Mouse (Mus musculus) layer of hippocampus, postnatal 10 days (tissue): ENCODE measurements around the gene AC134908.4. TPM values are rescaled to one million over a fixed set of nuclear protein-coding genes. Genes with fewer than 3 reads are reported as not detected.

Experiments
- microRNA-seq, 2 experiments: library from miRNA; unstranded; fragments of <30 nt; microRNA quantifications; one replicate each; pipeline ENCODE4 v1.2.0; 2021
- total RNA-seq, 2 experiments: library from RNA; stranded (reverse); gene quantifications; 2 replicates each; pipeline ENCODE4 v1.2.3; 2021

AC134908.4 gene
- total RNA-seq, 2 experiments from 2014 or later: not detected

Small RNA genes lying within 50 kb of the gene (microRNA-seq; reads per million reads assigned to microRNA genes)
- gene Gm25083 (0 reads per million in 2 experiments), gene Mir3082 (2.0 to 3.3 reads per million in 2 experiments), gene Mir6966 (0.59 to 2.7 reads per million in 2 experiments)

Other genes with a start within 250 kb of the AC134908.4 start
- gene Sox8, start 225.0 kb downstream of the AC134908.4 start, total RNA-seq: 10 to 100 TPM; 62.7 to 66.3 TPM
- gene Lmf1, start 216.6 kb downstream of the AC134908.4 start, total RNA-seq: 10 to 100 TPM; 23.1 to 26.4 TPM
- 10 to 100 TPM; 55.4 to 57.2 TPM for gene Gng13, start 78.5 kb downstream of the AC134908.4 start, total RNA-seq
- 1 to 10 TPM; 2.6 to 3.6 TPM for gene Chtf18, start 68.2 kb downstream of the AC134908.4 start, total RNA-seq
- gene Rpusd1, start 68.0 kb downstream of the AC134908.4 start, total RNA-seq: 10 to 100 TPM; 27.0 to 30.0 TPM
- not detected for gene Mslnl, start 59.6 kb downstream of the AC134908.4 start, total RNA-seq
- gene Msln, start 41.3 kb downstream of the AC134908.4 start, total RNA-seq: 1 to 10 TPM; 1.8 to 2.6 TPM
- 10 to 100 TPM; 25.7 to 26.9 TPM for gene Narfl, start 21.9 kb downstream of the AC134908.4 start, total RNA-seq
- gene Haghl, start 10.0 kb downstream of the AC134908.4 start, total RNA-seq: 100 to 1,000 TPM; 140 to 157 TPM
- under 1 TPM; 0.23 to 0.33 TPM for gene Ccdc78, start 9.1 kb downstream of the AC134908.4 start, total RNA-seq
- gene Fam173a, start 2.8 kb downstream of the AC134908.4 start, total RNA-seq: 10 to 100 TPM; 69.2 to 80.1 TPM
- 10 to 100 TPM; 51.2 to 65.8 TPM for gene Metrn, start 1.5 kb upstream of the AC134908.4 start, total RNA-seq
- 100 to 1,000 TPM; 272 to 292 TPM for gene Fbxl16, start 13.4 kb upstream of the AC134908.4 start, total RNA-seq
- gene Wdr24, start 28.0 kb upstream of the AC134908.4 start, total RNA-seq: 10 to 100 TPM; 21.0 to 24.1 TPM
- 10 to 100 TPM; 55.4 to 56.9 TPM for gene Jmjd8, start 33.2 kb upstream of the AC134908.4 start, total RNA-seq
- 100 to 1,000 TPM; 168 to 169 TPM for gene Stub1, start 37.7 kb upstream of the AC134908.4 start, total RNA-seq
- gene Rhbdl1, start 41.6 kb upstream of the AC134908.4 start, total RNA-seq: 10 to 100 TPM; 80.6 to 99.3 TPM
- 10 to 100 TPM; 30.9 to 36.3 TPM for gene Gm20683, start 46.1 kb upstream of the AC134908.4 start, total RNA-seq
- gene Rhot2, start 49.2 kb upstream of the AC134908.4 start, total RNA-seq: 10 to 100 TPM; 80.3 to 94.8 TPM
- gene Wdr90, start 65.8 kb upstream of the AC134908.4 start, total RNA-seq: 10 to 100 TPM; 25.4 to 37.8 TPM
- 10 to 100 TPM; 30.6 to 32.6 TPM for gene Mcrip2, start 73.1 kb upstream of the AC134908.4 start, total RNA-seq
- 10 to 100 TPM; 31.7 to 32.7 TPM for gene Mettl26, start 79.4 kb upstream of the AC134908.4 start, total RNA-seq
- gene Wfikkn1, start 85.2 kb upstream of the AC134908.4 start, total RNA-seq: 1 to 10 TPM; 1.1 to 1.4 TPM
- gene Rab40c, start 124.1 kb upstream of the AC134908.4 start, total RNA-seq: 10 to 100 TPM; 41.9 to 49.9 TPM
- gene Pigq, start 149.3 kb upstream of the AC134908.4 start, total RNA-seq: 100 to 1,000 TPM; 144 to 149 TPM
- not detected for gene Nhlrc4, start 149.3 kb upstream of the AC134908.4 start, total RNA-seq
- not detected for gene A930017K11Rik, start 156.9 kb upstream of the AC134908.4 start, total RNA-seq
- 10 to 100 TPM; 38.2 to 50.8 TPM for gene Capn15, start 190.1 kb upstream of the AC134908.4 start, total RNA-seq